Mouse (Mus musculus) heart, postnatal 25 days (tissue): ENCODE measurements around the gene Odf3l2. TPM values are rescaled to one million over a fixed set of nuclear protein-coding genes. Genes with fewer than 3 reads are reported as not detected.

Experiments used
- DNase-seq: peaks from one replicate; pipeline ENCODE4 v3.0.0; 2022; ENCODE audit warnings: low spot score
- intact Hi-C: fragments of 180-260 bp; cut with DNase I; formaldehyde crosslinking; loops from one replicate; pipeline ENCODE4 v1.15.1; 2025
- total RNA-seq, 2 experiments: library from RNA; stranded (reverse); gene quantifications; 2 replicates each; pipeline ENCODE4 v1.2.3; 2021

The Odf3l2 gene
- total RNA-seq, result not detected

DNA sequence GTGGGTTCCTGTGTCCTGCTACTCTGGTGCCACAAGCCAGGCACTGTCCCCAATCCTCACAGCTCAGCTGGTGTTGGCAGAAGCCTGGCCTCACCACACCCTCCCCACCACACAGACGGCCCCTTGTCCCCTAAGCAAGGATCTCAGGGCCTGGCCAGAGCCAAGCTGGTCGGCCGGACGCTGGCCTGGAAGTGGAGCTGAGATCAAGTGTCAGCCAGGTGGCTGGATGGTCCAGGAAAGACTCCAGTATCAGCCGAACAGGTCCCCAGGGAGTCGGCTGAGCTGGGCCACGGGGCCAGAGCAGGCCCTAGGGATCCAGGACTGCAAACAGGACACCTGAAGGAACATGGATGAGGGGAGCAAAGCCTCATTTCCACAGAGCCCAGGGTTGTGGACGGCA lies at the start of gene Odf3l2:
TSS of gene Odf3l2 (minus strand) at position 28 of the 400 bp plus-strand sequence.
- DNase-seq, result no peak
- intact Hi-C loops, result loop anchor here (5.0 kb wide), 1 partner anchor 33 kb away; the partner anchor contains the start of gene C2cd4c

DNA sequence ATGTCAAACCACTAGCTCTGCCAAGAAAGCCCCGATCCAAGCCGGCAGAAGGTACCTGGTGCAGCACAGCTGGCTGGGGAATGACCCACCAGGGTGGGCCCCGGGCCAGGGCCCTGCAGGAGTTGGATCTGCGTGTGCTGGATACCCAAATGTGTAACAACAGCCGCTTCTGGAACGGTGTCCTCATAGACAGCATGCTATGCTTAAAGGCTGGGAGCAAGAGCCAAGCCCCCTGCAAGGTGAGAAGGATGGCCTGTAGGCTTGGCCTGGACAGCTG lies 48.8 kb upstream of the Odf3l2 start:
- intact Hi-C loops, result no loop called here
- no peak for DNase-seq

DNA sequence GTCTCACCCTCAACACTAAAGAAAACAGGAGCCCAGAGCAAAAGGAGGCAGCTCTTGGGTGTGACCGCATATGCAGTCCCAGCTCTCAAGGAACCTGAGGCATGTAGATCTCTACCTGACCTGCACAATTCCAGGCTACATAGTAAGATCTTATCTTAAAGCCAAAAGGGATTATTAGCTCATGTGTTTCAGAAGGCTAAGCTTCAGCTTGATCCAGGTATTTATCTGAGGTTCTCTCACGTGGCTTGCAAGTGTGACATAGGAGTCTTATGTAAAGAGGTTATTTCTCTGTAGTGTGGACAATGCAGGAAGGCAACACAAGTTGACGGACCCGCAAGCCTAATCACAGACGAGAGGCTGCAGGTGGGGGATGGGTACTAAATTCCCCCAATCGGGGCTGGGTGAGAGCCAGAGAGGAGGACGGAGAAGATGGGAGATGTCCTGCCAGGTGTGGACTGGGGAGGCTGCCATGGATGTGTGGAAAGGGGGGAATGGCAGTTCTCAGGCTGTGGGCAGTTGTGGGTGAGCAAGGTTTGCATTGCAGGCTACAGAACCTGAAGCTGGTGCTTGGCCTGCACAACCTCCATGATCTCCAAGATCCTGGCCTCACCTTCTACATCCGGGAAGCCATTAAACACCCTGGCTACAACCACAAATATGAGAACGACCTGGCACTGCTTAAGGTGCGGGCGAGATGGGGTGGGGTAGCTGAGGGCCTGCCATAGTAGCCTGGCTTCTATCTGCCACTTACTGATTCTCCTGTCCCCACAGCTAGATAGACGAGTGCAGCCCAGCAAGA lies 48.2 kb upstream of the Odf3l2 start:
- no peak for DNase-seq
- intact Hi-C loops, result no loop called here

DNA sequence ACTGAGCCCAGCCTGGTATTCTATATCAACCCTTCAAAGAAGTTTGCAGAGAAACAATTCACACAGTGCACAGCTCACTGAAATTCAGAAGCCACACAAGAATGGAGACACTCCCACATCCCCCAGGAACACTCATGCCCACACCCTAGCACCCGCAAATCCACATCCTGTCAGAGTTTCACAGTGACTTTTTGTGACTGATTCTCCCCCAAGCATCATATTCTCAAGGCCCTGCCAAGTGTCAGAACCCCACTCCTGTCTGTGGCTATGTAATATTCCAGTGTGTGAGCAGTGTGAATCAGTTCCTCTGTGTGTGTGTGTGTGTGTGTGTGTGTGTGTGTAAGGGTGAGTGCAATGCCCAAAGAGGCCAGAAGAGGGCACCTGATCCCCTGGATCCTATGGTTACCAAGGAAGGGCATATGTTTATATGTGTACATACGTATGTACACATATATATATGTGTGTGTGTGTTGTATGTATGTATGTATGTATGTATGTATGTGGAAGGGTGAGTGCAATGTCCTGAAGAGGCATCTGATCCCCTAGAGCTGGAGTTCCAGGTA lies 46.5 kb upstream of the Odf3l2 start:
- intact Hi-C loops, result no loop called here
- DNase-seq, result no peak

DNA sequence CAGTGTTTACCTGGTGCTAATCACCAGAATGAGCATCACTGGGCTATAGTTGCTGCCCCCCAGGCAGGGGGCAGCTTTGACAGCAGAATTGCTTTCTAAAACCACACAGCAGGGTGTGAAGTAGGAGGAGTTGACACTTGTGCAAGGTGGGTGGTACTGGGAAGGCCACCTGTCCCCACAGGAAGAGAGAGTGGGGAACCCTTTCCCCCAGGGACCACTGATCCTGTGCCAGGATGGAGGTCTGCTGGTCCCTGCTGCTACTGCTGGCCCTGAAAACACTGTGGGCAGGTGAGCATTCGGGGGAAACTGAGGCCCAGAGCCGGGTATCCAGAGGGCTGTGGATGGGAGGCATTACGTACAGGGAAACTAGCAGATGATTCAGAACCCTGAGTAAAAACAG lies 43.6 kb upstream of the Odf3l2 start:
- DNase-seq, result no peak
- intact Hi-C loops, result no loop called here

DNA sequence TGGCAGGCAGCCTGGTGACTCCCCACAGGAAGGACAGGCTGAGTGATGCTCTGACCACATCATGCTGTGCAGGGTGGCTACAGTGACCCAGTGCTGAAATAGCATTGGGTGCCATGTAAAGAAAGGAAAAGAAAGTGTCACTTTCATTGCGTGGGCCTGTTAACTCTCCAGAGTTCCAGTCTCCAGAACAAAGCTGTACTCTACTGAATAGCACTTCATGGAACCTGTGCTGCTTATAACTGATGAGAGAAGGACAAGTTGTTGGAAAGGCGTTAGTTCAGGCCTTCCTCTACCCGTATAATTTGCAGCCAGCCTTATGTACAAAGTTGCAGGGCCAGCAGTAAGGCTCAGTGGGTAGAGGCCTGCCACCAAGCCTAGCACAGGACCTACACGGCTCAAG lies 43.2 kb upstream of the Odf3l2 start, which contains the start of gene Gzmm:
TSS of gene Gzmm (plus strand) at position 301 of the 400 bp plus-strand sequence.
- no peak for DNase-seq
- intact Hi-C loops, result no loop called here

DNA sequence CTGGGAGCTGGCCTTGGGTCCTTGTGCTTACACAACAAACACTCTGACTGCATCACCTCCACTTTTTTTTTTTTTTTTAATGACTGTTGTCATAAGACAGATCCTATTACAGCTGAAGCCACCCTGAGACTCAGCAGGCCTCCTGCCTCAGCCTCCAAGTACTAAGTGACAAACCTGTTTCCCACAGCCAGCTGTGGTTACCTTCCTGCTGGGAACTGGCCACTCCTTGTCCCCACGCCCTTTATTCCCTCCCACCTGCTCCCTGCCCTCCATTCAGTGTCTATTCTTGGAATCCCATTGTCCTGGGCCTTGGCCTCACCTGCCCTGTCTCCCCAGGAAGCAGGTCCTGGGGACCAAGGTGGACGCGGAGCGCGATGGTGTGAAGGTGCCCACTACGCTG lies 42.0 kb upstream of the Odf3l2 start:
- intact Hi-C loops, result no loop called here
- no peak for DNase-seq

DNA sequence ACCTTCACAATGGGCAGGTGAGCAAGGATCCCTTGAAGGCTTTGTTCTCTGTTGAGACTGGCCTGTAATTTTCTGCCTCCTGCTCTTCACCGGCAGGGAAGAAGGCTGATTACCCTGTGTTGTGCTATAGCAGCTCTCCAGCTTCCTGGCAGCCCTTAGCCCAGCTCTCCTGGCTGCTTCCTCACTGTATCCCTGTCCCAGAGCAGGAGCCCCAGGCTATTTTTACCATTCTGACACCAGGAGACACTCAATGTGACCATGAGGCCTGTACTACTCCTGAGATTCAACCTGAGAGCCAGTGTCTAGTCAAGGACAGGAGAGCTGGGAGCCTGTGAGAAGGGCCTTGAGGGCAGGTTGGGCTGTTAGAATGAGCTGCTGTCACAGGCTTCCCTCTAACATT lies 41.2 kb upstream of the Odf3l2 start:
- intact Hi-C loops, result no loop called here
- no peak for DNase-seq

DNA sequence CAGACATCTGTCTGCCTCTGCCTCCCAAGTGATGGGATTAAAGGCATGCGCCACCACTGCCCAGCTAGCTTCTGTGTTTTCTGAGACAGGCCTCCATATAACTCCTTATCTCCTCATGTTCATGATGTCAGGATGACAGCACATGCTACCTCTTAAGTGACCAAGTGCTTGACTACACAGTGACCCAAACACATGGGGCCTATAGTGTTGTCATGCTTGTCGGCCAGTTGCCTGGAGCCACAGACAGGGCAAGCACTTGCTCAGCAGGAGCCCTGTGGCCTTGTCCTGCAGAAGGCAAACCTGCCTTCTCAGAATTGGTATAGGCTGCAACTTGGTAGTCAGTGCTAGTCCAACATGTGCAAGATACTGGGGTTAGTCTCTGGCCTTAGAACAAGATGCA lies 40.7 kb upstream of the Odf3l2 start:
- intact Hi-C loops, result no loop called here
- no peak for DNase-seq

DNA sequence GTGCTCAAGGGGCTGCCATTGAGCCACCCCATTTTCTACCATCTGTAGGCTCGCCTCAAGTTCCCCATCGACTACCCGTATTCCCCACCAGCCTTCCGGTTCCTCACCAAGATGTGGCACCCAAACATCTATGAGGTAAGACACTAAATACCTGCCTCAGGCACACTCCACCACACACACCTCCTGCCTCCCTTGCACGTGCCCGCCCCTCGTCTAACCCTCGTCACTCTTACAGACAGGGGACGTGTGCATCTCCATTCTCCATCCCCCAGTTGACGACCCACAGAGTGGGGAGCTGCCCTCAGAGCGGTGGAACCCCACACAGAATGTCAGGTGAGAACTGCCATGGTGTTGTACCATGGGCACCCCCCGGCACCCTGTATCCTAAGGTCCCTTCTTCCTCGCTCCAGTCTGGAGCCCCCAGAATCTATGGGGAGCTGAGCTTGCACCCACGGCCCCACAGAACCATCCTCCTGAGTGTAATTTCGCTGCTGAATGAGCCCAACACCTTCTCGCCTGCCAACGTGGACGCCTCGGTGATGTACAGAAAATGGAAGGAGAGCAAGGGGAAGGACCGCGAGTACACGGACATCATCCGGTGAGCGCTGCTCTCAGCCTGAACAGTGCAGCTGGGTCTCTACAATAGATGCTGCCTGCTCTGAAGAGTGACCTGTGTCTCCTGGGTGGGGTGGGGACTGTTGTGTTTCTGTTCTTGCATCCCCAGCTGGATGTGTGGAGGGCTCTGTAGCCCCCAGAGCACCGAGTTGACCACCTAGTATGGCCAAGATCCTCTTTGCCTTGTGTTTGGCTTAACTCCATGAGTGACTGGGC lies 39.4 kb upstream of the Odf3l2 start:
- no peak for DNase-seq
- intact Hi-C loops, result no loop called here

DNA sequence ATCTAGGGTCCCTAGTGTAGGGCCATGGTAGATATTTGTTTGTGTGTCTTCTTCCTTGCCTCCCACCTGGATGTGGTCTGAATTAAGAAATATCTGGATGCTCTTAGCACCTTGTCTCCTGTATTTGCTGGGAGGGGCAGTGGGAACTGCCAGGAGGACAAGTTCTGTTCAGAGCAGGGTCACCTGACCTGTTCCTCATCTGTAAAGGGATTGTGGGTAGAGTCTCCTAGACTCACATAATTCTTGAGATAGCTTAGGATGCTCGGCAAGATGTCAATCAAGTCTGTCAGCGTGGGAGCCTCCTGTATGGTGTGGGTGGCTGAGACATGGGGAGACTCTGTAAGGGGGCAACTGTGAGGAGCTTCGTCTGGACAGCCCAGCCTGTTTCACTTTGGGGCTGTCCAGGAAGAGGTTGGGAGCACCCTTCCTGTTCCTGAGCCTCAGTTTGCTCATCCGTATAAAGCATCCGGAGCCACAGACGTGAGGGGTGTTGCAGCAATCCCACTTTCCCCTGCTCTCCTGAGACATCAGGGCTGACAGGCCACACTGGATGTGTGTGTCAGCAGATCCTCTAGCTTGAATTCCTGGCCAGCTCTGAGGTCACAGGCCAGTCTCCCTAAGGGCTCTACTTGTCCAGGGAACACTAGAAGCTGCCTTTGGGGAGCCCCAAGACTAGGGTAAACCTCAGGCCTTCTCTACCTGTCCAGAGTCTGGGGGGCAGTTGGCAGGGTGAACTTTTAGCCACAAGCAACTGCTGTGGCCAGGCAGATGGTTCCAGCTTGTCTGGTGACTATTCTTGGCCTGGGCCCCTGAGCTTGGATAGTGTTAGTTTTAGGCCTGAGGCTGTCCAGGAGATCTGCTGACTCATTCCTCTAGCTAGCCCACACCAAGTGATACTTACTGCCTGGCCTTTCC lies 38.4 kb upstream of the Odf3l2 start:
- intact Hi-C loops, result no loop called here
- DNase-seq, result peak; percentile 36

DNA sequence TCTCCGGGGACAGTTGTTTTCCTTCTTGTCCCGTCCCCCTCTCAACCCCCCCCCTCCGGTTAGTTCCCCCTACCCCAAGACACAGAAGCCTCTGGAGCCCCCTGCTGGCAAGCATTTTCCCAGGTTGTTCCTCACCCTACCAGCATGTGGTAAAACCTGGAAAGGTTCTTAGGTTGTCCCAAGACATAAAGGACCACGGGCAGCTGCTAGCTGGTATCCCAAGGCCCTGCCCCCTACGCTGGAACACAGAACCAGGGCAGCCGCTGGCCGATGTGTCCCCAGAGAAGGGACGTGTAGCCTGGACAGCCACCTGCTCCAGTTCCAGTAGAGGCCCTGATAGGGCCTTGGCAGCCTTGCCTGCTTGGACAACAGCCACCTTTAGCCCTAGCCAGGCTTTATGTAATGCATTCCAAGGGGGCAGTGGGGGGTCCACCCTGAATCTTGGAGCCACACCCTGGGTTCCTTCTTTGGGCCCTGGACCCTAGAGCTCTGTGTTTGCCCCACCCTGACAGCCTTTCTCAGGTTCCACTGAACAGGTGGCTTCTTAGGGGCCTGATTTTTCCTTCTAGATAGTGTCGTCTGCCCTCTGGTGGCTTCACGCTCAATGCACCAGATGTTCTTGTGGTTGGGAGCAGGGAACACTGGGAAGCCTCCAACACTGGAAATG lies 37.5 kb upstream of the Odf3l2 start:
- DNase-seq, result peak; percentile 44
- intact Hi-C loops, result no loop called here

DNA sequence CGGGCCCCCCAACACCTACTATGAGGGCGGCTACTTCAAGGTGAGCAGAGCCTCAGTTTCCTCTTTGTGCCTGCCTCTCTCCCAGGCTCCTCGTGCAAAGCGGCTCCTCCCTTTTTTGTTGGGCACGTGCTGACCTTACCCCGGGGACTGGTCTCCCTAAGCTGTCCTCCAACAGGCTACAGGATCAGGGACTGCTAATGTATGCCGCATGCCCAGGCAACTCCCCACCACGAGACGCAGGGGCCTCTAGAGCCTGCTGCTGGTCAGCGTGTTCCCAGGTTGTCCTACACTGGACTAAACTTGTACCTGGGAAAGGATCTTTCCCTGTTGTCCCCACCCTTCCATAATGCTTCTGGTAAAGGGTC lies 37.0 kb upstream of the Odf3l2 start:
- intact Hi-C loops, result no loop called here

DNA sequence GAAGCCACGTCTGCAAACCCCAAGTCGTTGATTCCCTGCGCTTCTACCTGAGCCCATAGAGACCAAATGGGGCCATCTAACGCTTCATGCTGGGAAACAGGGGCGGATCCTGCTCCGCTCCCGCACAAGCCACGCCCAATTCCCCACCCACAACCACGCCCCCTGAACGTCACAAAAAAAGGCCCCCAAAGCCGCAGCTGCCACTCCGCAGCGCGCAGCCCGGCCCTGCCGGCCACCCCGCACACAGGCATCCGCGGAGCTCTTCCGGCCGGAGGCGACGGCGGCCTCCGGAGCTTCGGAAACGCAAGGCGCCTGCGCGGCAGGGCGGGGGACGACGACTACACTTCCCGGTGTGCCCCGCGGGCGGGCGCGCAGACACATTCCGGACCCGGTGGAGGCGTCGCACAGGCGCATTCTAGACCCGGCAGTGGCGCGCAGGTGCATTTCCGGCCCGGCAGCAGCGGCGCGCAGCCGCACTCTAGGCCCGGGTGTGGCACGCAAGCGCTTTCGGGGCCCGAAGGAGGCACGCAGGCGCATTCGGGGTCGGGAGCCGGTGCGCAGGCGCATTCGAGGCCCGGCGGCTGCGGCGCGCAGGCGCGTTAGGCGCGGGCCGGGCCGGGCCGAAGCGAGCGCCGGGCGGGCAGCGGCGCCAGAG lies 36.2 kb upstream of the Odf3l2 start, which contains the start of gene Cdc34:
TSS of gene Cdc34 (plus strand) at position 605 of the 655 bp plus-strand sequence.
- DNase-seq, result peak; percentile 100
- intact Hi-C loops, result no loop called here

More for the DNA sequence above, 37.0 kb upstream of the Odf3l2 start:
- no peak for DNase-seq

DNA sequence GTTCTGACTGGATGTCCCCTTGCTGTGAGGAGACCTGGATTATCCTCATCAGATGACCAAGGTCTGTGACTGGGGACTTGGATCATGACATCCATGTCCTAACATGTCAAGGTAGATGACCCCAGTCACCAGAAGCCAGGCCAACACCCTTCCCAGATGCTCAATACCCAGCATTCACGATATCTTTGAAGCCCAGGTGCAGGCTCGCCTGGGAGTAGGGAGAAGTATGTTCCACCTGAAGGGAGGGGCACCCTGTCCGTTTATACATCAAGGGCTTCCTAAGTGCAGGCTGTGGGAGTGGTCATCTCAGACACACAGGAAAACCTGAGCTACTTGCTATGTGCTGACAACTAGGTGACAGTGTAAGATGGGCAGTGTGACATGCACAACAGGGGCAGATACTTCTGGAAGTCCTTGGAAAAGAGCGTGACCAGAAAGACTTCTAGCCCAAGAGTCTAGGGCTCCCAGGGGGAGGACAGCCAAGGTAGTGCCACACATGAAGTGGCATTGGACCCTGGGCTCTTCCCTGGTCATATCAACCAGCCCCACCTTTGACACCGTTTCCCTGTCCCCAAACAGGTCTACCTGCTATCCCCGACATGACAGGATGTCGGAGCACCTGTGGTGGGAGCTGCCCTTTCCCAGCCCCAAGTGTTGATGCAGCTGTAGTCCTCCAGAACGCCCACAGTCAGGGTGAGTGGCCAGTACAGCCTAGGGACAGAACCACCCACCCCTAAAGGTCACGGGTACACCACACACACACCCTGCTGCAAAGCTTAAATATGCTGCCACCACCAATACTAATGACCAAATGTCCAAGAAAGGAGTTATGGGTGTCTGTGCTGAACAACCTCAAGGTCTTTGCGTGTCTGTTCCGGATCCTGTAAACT lies 35.3 kb upstream of the Odf3l2 start:
- DNase-seq, result no peak
- intact Hi-C loops, result no loop called here

DNA sequence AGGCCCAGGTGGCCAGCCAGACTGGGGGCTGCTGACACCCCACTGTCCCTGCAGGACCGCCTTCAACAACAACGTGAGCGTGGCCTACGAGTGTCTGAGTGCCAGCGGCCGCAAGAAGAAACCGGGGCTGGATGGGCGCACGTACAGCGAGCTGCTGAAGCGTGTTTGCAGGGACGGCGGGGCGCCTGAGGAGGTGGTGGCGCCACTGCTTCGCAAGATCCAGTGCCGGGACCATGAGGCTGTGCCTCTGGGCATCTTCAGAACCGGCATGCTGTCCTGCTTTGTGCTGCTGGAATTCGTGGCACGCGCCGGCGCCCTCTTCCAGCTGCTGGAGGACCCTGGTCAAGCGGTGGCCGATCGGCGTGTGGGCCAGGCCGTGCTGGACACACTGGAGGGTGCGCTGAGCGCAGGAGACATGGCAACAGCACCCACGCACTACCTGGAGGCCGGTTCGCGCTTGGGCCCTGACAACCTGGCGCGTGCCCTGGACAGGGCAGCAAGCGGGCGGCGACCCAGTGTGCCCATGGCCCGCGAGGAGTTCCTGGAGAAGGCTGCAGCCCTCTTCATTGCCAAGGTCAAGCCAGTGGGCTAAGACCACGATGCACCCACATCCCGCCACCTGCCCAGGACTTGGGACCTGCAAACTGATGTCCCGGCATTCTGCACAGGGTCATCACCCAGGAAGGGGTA lies 30.0 kb upstream of the Odf3l2 start:
- no peak for DNase-seq
- intact Hi-C loops, result no loop called here

DNA sequence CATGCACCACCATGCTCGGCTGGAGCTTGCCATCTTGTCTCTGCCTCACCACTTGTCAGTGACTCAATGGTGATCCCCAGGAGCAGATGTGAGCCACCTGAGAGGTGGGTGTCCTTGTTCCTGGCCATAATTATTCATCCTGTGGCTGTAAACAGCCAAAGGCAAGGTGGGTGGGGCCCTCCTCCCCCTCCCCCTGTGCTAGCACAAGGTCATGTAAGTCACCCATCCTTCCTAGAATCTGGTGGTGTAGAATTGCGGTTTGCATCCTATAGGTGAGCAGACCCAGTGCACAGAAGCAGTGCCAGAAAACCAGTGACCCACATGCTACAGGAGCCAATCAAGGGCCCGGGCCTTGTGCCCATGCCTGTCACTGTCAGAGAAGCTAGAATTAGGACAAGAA lies 27.5 kb upstream of the Odf3l2 start:
- no peak for DNase-seq
- intact Hi-C loops, result no loop called here

DNA sequence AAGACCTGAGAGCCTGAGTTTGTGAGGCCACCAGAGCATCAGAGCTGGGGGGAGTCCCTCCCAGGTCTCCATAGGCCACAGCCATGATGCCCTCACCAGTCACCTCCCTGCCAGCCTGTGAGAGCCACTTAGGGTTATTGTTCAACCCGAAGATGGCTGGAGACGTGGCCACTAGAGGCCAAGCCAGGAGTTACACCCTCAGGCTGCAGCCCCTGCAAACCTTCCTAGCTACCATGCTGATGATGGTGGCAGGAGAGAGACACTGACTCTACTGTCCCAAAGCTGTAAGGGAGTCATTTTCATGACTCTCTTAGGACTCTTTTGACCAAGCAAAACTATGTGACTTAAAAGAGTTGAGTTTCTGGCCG lies 26.5 kb upstream of the Odf3l2 start:
- intact Hi-C loops, result no loop called here
- DNase-seq, result no peak
